Comparison of ENCODE assay signal across 11 mouse cellular contexts in the genomic region with DNA sequence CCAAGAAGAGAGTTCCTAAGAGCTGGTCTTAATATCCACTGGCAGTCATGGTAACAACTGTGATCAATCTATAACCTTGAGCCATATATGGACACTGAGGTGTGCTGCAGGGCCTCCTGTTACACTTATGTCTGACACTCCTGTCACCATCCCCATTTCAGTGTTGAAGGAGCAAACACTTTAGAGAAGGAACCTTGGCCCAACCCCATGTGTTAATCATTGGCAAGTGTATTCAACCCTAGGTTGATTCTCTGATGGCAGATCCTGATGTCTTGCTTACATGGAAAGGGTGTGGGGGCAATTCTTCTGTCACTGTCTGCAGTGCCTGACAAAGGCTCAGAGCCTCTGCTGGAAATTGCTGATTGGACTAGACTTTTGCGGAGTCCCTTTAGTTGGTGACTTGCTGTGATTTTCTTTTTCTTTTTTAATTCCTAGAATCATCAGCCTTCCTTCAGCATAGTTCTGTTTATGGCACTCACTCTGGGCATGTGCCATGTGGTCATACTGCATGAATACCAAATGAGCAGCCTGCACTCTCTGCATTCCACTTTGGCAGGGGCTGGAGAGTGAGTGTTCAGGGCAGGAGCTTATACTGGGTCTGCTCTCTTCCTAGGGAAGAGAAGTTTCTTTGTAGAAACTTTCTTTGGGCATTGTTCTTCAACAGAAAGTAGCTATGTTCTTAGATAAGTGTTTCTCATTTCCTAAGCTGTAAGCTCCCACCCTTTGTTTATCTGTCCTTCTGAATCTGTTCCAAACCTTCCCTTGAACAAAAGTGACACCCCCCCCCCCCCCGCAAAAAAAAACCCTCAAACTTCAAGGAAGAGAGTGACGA.
DNase-seq lines count a peak whose midpoint lies in the region; ATAC-seq and TF ChIP-seq lines count a peak whose summit lies in the region.
"Had no signal": no experiment of that assay in that cellular context is flagged by ENCODE, and none has a peak within 500 bp of the region (broad histone marks: within the 10 kb centered on the region; RNA-seq: fewer than 3 reads in every experiment).

No protein-coding gene starts in this region.

- 57% methylated on average over 3 of the region's 3 CpGs for WGBS in heart, embryonic 11.5 days (ENCODE audit: insufficient replicate concordance)
- 49% methylated on average over 3 of the region's 3 CpGs for WGBS in heart, adult 2 months
- WGBS in kidney, embryonic 15.5 days, result 65% methylated on average over 3 of the region's 3 CpGs
- 26% methylated on average over 3 of the region's 3 CpGs for WGBS in midbrain, postnatal 0 days

- no peak for ATAC-seq in heart, embryonic 11.5 days (replicated peaks; ENCODE audit: insufficient number of reproducible peaks, low FRiP score, low TSS enrichment)
- peak; percentile 50; the same call in 1 of the 2 replicates for ATAC-seq in kidney, embryonic 15.5 days (replicated peaks; ENCODE audit: low FRiP score)
- no peak for ATAC-seq in midbrain, postnatal 0 days (ENCODE audit: low FRiP score)
- no peak for ATAC-seq in monocyte, adult 5-6 weeks (replicated peaks; ENCODE audit: insufficient number of reproducible peaks, low FRiP score, low TSS enrichment, poor library complexity, severe bottlenecking)

- no peaks in the 10 kb centered on the region for H3K36me3 ChIP-seq in heart, embryonic 11.5 days (ENCODE audit: control insufficient read depth, insufficient read depth, low read length)
- peaks cover 5% of the 10 kb centered on the region for H3K36me3 ChIP-seq in heart, adult 2 months (ENCODE audit: control insufficient read depth, insufficient read depth, low read length)
- no peaks in the 10 kb centered on the region for H3K36me3 ChIP-seq in kidney, embryonic 15.5 days
- no peaks in the 10 kb centered on the region for H3K36me3 ChIP-seq in midbrain, postnatal 0 days (ENCODE audit: insufficient read depth, low read length)
- H3K36me3 ChIP-seq: limb, embryonic 13.5 days had no signal

- peaks cover 31% of the 10 kb centered on the region for H3K4me1 ChIP-seq in heart, embryonic 11.5 days (ENCODE audit: control insufficient read depth, insufficient read depth, low read length)
- H3K4me1 ChIP-seq in heart, adult 2 months (ENCODE audit: control insufficient read depth, insufficient read depth, low read length), result peaks cover 8% of the 10 kb centered on the region
- H3K4me1 ChIP-seq in kidney, embryonic 15.5 days, result peaks cover 32% of the 10 kb centered on the region
- H3K4me1 ChIP-seq in midbrain, postnatal 0 days (ENCODE audit: insufficient read depth, low read length), result peaks cover 4% of the 10 kb centered on the region; the same call in 1 of the 2 replicates

- DNase-seq in heart, adult 2 months, result no peak
- peak; percentile 11 for DNase-seq in retina, postnatal 1 day
- DNase-seq in retina, embryonic 14.5 days (ENCODE audit: low spot score), result no peak
- peak; percentile 42 for DNase-seq in midbrain, postnatal 0 days (ENCODE audit: low spot score)
- DNase-seq in urinary bladder, postnatal 25 days (ENCODE audit: low spot score), result no peak
- DNase-seq: right cerebral cortex, adult 18-20 months had no signal

- no peaks in the 10 kb centered on the region for H3K9me3 ChIP-seq in heart, embryonic 11.5 days (replicated peaks; ENCODE audit: control insufficient read depth, low read length)
- no peaks in the 10 kb centered on the region for H3K9me3 ChIP-seq in kidney, embryonic 15.5 days (replicated peaks)
- H3K9me3 ChIP-seq in midbrain, postnatal 0 days (ENCODE audit: low read length), result no peaks in the 10 kb centered on the region
- H3K9me3 ChIP-seq: limb, embryonic 13.5 days had no signal

- no peak for TF ChIP-seq POLR2A in heart, adult 2 months (IDR thresholded peaks at IDR 0.05; ENCODE audit: insufficient read depth, low read depth, low read length)

- TF ChIP-seq EP300 in heart, adult 2 months (IDR thresholded peaks at IDR 0.05; ENCODE audit: insufficient read depth, low read depth, low read length), result no peak

- no peak overlapping the region for H3K4me3 ChIP-seq in heart, embryonic 11.5 days (ENCODE audit: low read depth, low read length)
- H3K4me3 ChIP-seq in heart, adult 2 months, result no peak overlapping the region
- H3K4me3 ChIP-seq in kidney, embryonic 15.5 days (replicated peaks), result no peak overlapping the region
- H3K4me3 ChIP-seq in midbrain, postnatal 0 days (ENCODE audit: low read depth, low read length), result no peak overlapping the region
- H3K4me3 ChIP-seq: erythroblast, embryonic 14.5 days; limb, embryonic 13.5 days had no signal

- peak overlapping the region; percentile 57 for H3K27ac ChIP-seq in heart, embryonic 11.5 days (ENCODE audit: low read depth, low read length)
- H3K27ac ChIP-seq in heart, adult 2 months, result no peak overlapping the region
- H3K27ac ChIP-seq in kidney, embryonic 15.5 days, result no peak overlapping the region
- no peak overlapping the region for H3K27ac ChIP-seq in midbrain, postnatal 0 days (ENCODE audit: low read depth, low read length)
- H3K27ac ChIP-seq: limb, embryonic 13.5 days had no signal

- no peaks in the 10 kb centered on the region for H3K79me2 ChIP-seq in heart, adult 2 months (replicated peaks; ENCODE audit: control insufficient read depth, insufficient read depth, low read length)

- H3K4me2 ChIP-seq in heart, embryonic 11.5 days, result no peak overlapping the region
- H3K4me2 ChIP-seq in kidney, embryonic 15.5 days, result no peak overlapping the region
- H3K4me2 ChIP-seq in midbrain, postnatal 0 days (ENCODE audit: low read depth, low read length, poor library complexity, severe bottlenecking), result no peak overlapping the region
- H3K4me2 ChIP-seq: limb, embryonic 13.5 days had no signal

- intact Hi-C loops in heart, adult 2 months (cut with DNase I), result no loop called here

- no peak for TF ChIP-seq CTCF in heart, adult 2 months (IDR thresholded peaks at IDR 0.05)
- no peak for TF ChIP-seq CTCF in midbrain, postnatal 0 days (IDR thresholded peaks at IDR 0.05)

- H3K9ac ChIP-seq in heart, embryonic 11.5 days (ENCODE audit: low read depth, low read length), result no peak overlapping the region
- H3K9ac ChIP-seq in heart, adult 2 months (ENCODE audit: low read depth, low read length), result no peak overlapping the region
- no peak overlapping the region for H3K9ac ChIP-seq in kidney, embryonic 15.5 days
- no peak overlapping the region for H3K9ac ChIP-seq in midbrain, postnatal 0 days (replicated peaks; ENCODE audit: low read length, poor library complexity, severe bottlenecking)
- H3K9ac ChIP-seq: limb, embryonic 13.5 days had no signal

- no peaks in the 10 kb centered on the region for H3K27me3 ChIP-seq in heart, embryonic 11.5 days (ENCODE audit: control insufficient read depth, insufficient read depth, low read length)
- H3K27me3 ChIP-seq in heart, adult 2 months (ENCODE audit: control insufficient read depth, insufficient read depth, low read length), result no peaks in the 10 kb centered on the region
- no peaks in the 10 kb centered on the region for H3K27me3 ChIP-seq in kidney, embryonic 15.5 days
- H3K27me3 ChIP-seq in midbrain, postnatal 0 days (ENCODE audit: insufficient read depth, low read length), result no peaks in the 10 kb centered on the region
- H3K27me3 ChIP-seq: limb, embryonic 13.5 days had no signal

Comparison
In these comparisons a context has a peak if more than half of its experiments do, and no peak if none do; other contexts are left out.
1. DNase-seq: peak in retina, postnatal 1 day (single experiment) and midbrain, postnatal 0 days (single experiment); none in heart, adult 2 months (0 of 2), retina, embryonic 14.5 days (single experiment) and urinary bladder, postnatal 25 days (single experiment).